Mouse (Mus musculus): Measurements from ENCODE around the gene Nxn. TPM values are rescaled to one million over a fixed set of nuclear protein-coding genes. Genes with fewer than 3 reads are reported as not detected.

Gene Nxn
- polyA plus RNA-seq, 1 experiment from 2014 or later: 52.3 TPM

DNA sequence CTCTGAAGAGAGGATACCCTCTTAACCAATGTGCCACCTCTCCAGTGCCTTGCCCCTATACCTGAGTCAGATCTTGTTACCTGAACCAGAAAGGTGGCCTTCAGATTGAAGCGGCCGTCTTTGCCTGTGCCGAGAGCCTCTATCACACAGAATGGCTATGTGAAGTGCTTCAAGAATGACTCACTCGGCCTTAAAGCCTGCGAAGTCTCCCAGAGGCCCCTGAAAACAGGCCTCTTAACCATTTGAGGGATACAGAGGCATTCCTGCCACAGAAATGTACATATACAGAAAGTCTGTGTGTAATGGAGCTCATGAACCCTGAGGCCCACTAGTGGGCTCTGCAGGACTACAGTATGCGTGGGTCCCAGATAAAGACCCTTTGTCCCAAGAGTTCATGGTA is 115.1 kb downstream of the Nxn start:
- H3K27ac ChIP-seq (ENCODE audit: low read depth, low read length): no peak overlapping the region
- 95% methylated on average over 6 of the region's 6 CpGs for WGBS
- DNase-seq (ENCODE audit: low spot score) (no peak), ATAC-seq (replicated peaks; ENCODE audit: low FRiP score) (no peak)
- H3K36me3 ChIP-seq (ENCODE audit: control insufficient read depth, insufficient read depth, low read length): no peaks in the 10 kb centered on the region
- H3K9ac ChIP-seq (ENCODE audit: low read length): no peak overlapping the region
- H3K4me3 ChIP-seq (ENCODE audit: low read depth, low read length): no peak overlapping the region
- H3K27me3 ChIP-seq (ENCODE audit: control insufficient read depth, insufficient read depth, low read length): no peaks in the 10 kb centered on the region
- H3K4me2 ChIP-seq (ENCODE audit: low read depth, low read length, severe bottlenecking): no peak overlapping the region
- peaks cover 4% of the 10 kb centered on the region; the same call in 1 of the 2 replicates for H3K9me3 ChIP-seq (ENCODE audit: control insufficient read depth, low read length)
- H3K4me1 ChIP-seq (replicated peaks; ENCODE audit: control insufficient read depth, insufficient read depth, low read length): peaks cover 21% of the 10 kb centered on the region; the same call in 1 of the 2 replicates

DNA sequence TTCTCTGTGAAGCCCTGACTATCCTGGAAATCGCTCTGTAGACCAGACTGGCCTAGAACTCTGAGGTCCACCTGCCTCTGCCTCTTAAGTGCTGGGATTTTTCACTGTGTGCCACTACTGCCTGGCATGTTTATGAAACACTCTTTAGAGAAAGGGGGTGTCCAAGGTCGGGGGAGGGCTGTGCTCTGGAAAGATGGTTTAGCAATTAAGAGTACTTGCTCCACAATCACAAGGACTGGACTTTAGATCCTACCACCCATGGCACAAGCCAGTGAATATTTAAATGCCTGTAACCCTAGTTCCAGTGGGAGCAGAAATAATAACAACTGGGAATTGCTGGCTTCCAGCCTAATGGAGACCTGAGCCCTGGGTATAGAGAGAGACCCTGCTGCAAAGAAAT is 119.0 kb downstream of the Nxn start:
- peaks cover 4% of the 10 kb centered on the region; the same call in 1 of the 2 replicates for H3K9me3 ChIP-seq (ENCODE audit: control insufficient read depth, low read length)
- peaks cover 3% of the 10 kb centered on the region for H3K36me3 ChIP-seq (ENCODE audit: control insufficient read depth, insufficient read depth, low read length)
- no peaks in the 10 kb centered on the region for H3K27me3 ChIP-seq (ENCODE audit: control insufficient read depth, insufficient read depth, low read length)
- no peak overlapping the region for H3K4me2 ChIP-seq (ENCODE audit: low read depth, low read length, severe bottlenecking)
- H3K27ac ChIP-seq (ENCODE audit: low read depth, low read length): no peak overlapping the region
- H3K4me1 ChIP-seq (replicated peaks; ENCODE audit: control insufficient read depth, insufficient read depth, low read length): peaks cover 8% of the 10 kb centered on the region; the same call in 1 of the 2 replicates
- ATAC-seq (replicated peaks; ENCODE audit: low FRiP score) (no peak), DNase-seq (ENCODE audit: low spot score) (no peak)
- WGBS: 73% methylated on average over 2 of the region's 2 CpGs
- H3K9ac ChIP-seq (ENCODE audit: low read length): no peak overlapping the region
- H3K4me3 ChIP-seq (ENCODE audit: low read depth, low read length): no peak overlapping the region

DNA sequence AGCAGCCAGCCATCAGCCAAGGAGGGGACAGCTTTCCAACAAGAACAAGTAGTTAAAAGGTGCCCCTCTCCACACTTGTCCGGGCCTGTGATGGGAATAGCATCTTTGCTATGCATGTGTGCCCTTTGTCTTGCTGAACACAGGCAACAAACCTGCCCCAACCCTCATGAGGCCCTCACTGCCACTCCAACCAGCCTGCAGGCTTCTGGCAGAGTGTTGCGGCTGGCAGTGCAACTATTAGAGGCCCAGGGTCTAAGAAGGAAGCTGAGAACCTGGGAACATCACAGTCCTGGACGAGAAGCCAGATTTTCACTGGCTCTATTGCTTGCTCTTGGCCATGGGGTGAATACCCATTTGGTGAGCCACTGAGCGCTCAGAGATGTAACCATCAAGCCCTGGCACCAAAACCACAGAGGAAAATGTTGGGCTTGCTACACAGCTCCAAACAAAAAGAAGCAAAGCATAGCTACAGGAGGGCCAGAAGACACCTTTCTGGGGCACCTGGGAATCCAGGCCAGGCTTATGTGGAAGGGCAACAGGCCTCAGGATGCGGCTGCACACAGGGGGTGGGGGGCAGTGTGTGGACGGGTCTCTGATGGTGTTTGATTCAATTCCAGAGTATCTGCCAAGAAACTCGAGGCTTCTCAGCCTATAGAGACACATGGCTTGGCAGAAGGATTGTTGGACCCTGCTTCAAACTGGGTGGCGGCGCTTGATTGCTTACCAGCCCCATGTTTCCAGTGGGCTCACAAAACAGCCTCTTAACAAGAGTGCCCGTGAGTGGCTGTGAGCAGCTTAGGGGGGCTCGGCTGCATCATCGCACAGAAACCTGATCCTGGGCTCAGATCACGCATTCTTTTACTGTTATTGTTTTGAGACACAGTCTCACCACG is 119.7 kb downstream of the Nxn start:
- Histone ChIP-seq H3K4me2 (ENCODE audit: low read depth, low read length, severe bottlenecking) (no peak overlapping the region), H3K4me3 (ENCODE audit: low read depth, low read length) (no peak overlapping the region), H3K9ac (ENCODE audit: low read length) (no peak overlapping the region), H3K9me3 (ENCODE audit: control insufficient read depth, low read length) (peaks cover 4% of the 10 kb centered on the region; the same call in 1 of the 2 replicates), H3K36me3 (ENCODE audit: control insufficient read depth, insufficient read depth, low read length) (peaks cover 3% of the 10 kb centered on the region), H3K4me1 (replicated peaks; ENCODE audit: control insufficient read depth, insufficient read depth, low read length) (peaks cover 8% of the 10 kb centered on the region; the same call in 1 of the 2 replicates), H3K27ac (ENCODE audit: low read depth, low read length) (peak overlapping the region; percentile 26; the same call in 1 of the 2 replicates), H3K27me3 (ENCODE audit: control insufficient read depth, insufficient read depth, low read length) (no peaks in the 10 kb centered on the region)
- 59% methylated on average over 14 of the region's 14 CpGs for WGBS
- ATAC-seq (replicated peaks; ENCODE audit: low FRiP score) (no peak), DNase-seq (ENCODE audit: low spot score) (no peak)

DNA sequence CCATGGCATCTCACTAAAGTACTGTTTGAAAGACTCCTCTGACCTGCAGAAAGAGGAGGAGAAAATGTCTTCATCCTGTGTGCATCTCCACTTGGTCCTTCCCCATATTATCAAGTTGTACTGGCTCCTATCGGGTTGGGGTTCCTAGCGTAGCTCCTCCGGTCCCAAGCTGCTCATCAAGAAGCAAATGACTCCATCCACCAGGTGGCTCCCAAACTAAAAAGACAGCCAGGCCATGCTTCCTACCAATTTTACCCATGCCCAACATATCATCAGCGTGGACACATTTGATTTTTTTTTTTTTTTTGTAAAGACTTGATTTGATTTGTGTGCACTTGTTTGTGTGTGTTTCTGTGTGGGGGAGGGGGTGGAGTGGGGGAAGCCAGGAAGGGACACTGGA is 126.5 kb downstream of the Nxn start:
- no peaks in the 10 kb centered on the region for H3K9me3 ChIP-seq (ENCODE audit: control insufficient read depth, low read length)
- peaks cover 14% of the 10 kb centered on the region for H3K4me1 ChIP-seq (replicated peaks; ENCODE audit: control insufficient read depth, insufficient read depth, low read length)
- H3K4me2 ChIP-seq (ENCODE audit: low read depth, low read length, severe bottlenecking): no peak overlapping the region
- H3K27me3 ChIP-seq (ENCODE audit: control insufficient read depth, insufficient read depth, low read length): no peaks in the 10 kb centered on the region
- no peak overlapping the region for H3K27ac ChIP-seq (ENCODE audit: low read depth, low read length)
- ATAC-seq (replicated peaks; ENCODE audit: low FRiP score) (no peak), DNase-seq (ENCODE audit: low spot score) (no peak)
- 82% methylated on average over 4 of the region's 4 CpGs for WGBS
- peaks cover 3% of the 10 kb centered on the region for H3K36me3 ChIP-seq (ENCODE audit: control insufficient read depth, insufficient read depth, low read length)
- H3K9ac ChIP-seq (ENCODE audit: low read length): no peak overlapping the region
- H3K4me3 ChIP-seq (ENCODE audit: low read depth, low read length): no peak overlapping the region

DNA sequence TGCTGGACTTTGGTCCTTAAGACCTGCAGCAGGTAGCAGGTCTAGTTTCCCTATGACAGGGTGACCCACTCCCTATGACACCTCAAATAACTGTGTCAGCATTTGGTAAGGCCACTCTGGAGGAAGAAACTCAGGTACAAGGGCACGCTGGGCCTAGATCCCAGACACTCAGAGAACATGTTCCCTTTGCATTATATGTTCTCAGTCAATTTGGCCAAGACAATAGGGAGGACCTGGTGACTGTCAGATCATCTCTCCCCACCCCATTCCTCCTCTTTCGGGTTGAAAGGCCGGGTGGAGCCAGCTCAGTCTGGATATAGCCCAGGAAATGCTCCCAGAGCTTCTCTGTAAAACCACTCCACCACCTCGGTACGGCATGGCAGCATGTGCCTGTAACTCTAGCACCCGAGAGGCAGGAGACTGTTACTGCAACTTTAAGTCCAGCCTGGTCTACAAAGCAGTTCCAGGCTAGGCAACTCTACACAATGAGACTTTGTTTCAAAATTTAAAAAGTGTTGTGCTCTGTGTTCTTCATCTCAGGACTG is 130.3 kb downstream of the Nxn start:
- no peaks in the 10 kb centered on the region for H3K27me3 ChIP-seq (ENCODE audit: control insufficient read depth, insufficient read depth, low read length)
- peaks cover 19% of the 10 kb centered on the region for H3K4me1 ChIP-seq (replicated peaks; ENCODE audit: control insufficient read depth, insufficient read depth, low read length)
- 47% methylated on average over 6 of the region's 6 CpGs for WGBS
- peak overlapping the region; percentile 58 for H3K27ac ChIP-seq (ENCODE audit: low read depth, low read length)
- H3K4me3 ChIP-seq (ENCODE audit: low read depth, low read length): no peak overlapping the region
- no peaks in the 10 kb centered on the region for H3K9me3 ChIP-seq (ENCODE audit: control insufficient read depth, low read length)
- ATAC-seq (replicated peaks; ENCODE audit: low FRiP score): no peak
- H3K36me3 ChIP-seq (ENCODE audit: control insufficient read depth, insufficient read depth, low read length): no peaks in the 10 kb centered on the region
- H3K9ac ChIP-seq (ENCODE audit: low read length): peak overlapping the region; percentile 30
- no peak for DNase-seq (ENCODE audit: low spot score)
- H3K4me2 ChIP-seq (ENCODE audit: low read depth, low read length, severe bottlenecking): no peak overlapping the region

DNA sequence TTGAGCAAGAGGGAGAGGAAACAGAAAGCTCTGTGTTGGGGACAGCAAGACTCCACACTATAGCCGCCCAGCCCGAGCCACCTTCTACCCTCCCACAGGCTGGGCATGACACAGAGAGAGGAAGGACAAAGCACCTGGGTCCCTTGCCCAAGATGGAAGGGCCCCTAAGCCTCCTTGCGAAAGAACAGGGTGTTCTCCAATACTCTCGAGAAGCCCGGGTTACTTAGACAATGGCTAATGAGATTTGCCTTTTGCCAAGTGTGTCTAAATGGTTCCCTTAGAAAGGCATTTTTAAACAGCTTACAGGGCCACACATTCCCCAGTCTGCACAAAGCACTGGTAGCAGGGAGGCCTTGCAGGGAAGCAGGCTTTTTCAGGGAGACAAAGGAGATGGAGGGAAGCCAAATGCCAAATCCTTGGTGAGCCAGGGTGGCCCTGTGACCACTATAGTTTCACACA is 130.9 kb downstream of the Nxn start:
- WGBS: 7% methylated on average over 5 of the region's 5 CpGs
- no peak overlapping the region for H3K4me2 ChIP-seq (ENCODE audit: low read depth, low read length, severe bottlenecking)
- H3K36me3 ChIP-seq (ENCODE audit: control insufficient read depth, insufficient read depth, low read length): no peaks in the 10 kb centered on the region
- peak overlapping the region; percentile 30 for H3K9ac ChIP-seq (ENCODE audit: low read length)
- H3K27me3 ChIP-seq (ENCODE audit: control insufficient read depth, insufficient read depth, low read length): no peaks in the 10 kb centered on the region
- ATAC-seq (replicated peaks; ENCODE audit: low FRiP score) (peak; percentile 45; the same call in 1 of the 2 replicates), DNase-seq (ENCODE audit: low spot score) (no peak)
- H3K27ac ChIP-seq (ENCODE audit: low read depth, low read length): peak overlapping the region; percentile 58
- no peaks in the 10 kb centered on the region for H3K9me3 ChIP-seq (ENCODE audit: control insufficient read depth, low read length)
- no peak overlapping the region for H3K4me3 ChIP-seq (ENCODE audit: low read depth, low read length)
- peaks cover 24% of the 10 kb centered on the region for H3K4me1 ChIP-seq (replicated peaks; ENCODE audit: control insufficient read depth, insufficient read depth, low read length)

DNA sequence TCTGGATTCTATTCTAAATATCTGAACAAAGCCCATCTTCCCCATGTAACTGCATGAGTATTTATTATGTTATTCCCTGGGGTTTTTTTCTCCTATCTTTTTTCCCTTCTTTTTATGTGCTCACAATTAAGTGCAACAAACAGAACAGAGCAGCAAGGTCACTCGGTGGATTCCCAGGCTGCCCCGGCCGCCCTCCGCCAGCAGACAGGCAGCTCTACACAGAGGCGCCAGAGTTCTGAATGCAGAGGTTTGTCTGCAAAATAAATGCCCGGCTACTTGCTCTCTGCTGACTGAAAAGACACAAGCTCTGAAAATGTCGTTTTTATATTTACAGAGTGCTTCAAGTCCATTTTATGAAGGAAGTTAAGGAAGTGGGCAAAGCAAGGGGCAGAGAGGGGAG is 131.4 kb downstream of the Nxn start:
- DNase-seq (ENCODE audit: low spot score) (no peak), ATAC-seq (replicated peaks; ENCODE audit: low FRiP score) (0 out of 2 replicates have a peak, but pooled peaks have one; percentile 18)
- Histone ChIP-seq H3K9me3 (ENCODE audit: control insufficient read depth, low read length) (no peaks in the 10 kb centered on the region), H3K9ac (ENCODE audit: low read length) (peak overlapping the region; percentile 30), H3K4me1 (replicated peaks; ENCODE audit: control insufficient read depth, insufficient read depth, low read length) (peaks cover 28% of the 10 kb centered on the region), H3K4me2 (ENCODE audit: low read depth, low read length, severe bottlenecking) (no peak overlapping the region), H3K27ac (ENCODE audit: low read depth, low read length) (peak overlapping the region; percentile 58; the same call in 1 of the 2 replicates), H3K4me3 (ENCODE audit: low read depth, low read length) (no peak overlapping the region), H3K36me3 (ENCODE audit: control insufficient read depth, insufficient read depth, low read length) (no peaks in the 10 kb centered on the region), H3K27me3 (ENCODE audit: control insufficient read depth, insufficient read depth, low read length) (no peaks in the 10 kb centered on the region)
- WGBS: 26% methylated on average over 7 of the region's 7 CpGs

DNA sequence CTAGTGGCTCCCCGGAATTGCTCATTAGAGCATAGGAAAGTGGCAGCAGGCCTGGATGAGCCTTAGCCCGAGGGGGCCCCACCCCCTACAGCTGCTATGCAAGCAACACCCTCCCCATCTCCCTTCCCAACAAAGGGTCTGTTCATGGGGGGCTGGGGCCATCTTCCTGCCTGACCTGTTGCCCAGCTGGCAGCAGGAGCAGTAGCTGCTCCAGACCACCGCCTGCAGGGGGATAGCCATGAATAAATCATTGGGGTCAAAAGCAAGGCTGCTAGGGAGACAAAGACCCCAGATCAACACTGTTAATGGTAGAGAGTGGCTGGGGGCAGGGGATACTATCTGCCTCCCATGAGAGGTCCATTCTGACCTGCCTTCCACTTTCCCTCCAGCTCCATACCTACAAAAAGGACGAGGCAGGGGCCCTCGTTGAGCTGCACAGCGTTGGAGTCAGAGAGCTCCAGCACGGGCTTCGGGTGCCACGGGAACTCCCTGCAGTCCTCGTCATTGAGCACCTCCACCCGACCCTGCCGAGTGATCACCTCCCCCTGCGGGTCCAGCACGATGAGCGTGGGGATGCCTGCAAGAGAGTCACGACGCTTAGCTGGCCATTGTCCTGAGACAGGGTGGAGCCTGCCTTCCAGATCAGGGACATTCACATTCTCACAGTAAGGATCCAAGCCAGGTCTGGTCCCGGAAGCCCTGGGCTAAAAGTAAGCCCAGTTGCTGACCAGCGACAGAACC is 136.2 kb downstream of the Nxn start:
- Histone ChIP-seq H3K9ac (ENCODE audit: low read length) (peak overlapping the region; percentile 27), H3K9me3 (ENCODE audit: control insufficient read depth, low read length) (no peaks in the 10 kb centered on the region), H3K36me3 (ENCODE audit: control insufficient read depth, insufficient read depth, low read length) (no peaks in the 10 kb centered on the region; the same call in 1 of the 2 replicates), H3K4me2 (ENCODE audit: low read depth, low read length, severe bottlenecking) (no peak overlapping the region), H3K4me1 (replicated peaks; ENCODE audit: control insufficient read depth, insufficient read depth, low read length) (peaks cover 40% of the 10 kb centered on the region), H3K4me3 (ENCODE audit: low read depth, low read length) (no peak overlapping the region), H3K27ac (ENCODE audit: low read depth, low read length) (no peak overlapping the region), H3K27me3 (ENCODE audit: control insufficient read depth, insufficient read depth, low read length) (no peaks in the 10 kb centered on the region)
- DNase-seq (ENCODE audit: low spot score) (peak; percentile 72), ATAC-seq (replicated peaks; ENCODE audit: low FRiP score) (peak; percentile 35; the same call in 1 of the 2 replicates)
- 10% methylated on average over 19 of the region's 19 CpGs for WGBS

All from forebrain, embryonic 11.5 days (tissue).